Mouse (Mus musculus) CD4-positive, CD25-positive, alpha-beta regulatory T cell, adult 4 months (primary cell): ENCODE results near the gene Etv6. TPM values are rescaled to one million over a fixed set of nuclear protein-coding genes. Genes with fewer than 3 reads are reported as not detected.

ENCODE experiments used
- ATAC-seq: one replicate; pipeline ENCODE4 v1.8.0; 2017
- polyA plus RNA-seq, 2 experiments: library from polyadenylated mRNA; unstranded; fragments of 100-300 nt; shearing (Covaris generic); gene quantifications; one replicate each; pipeline ENCODE4 v1.2.1; 2017

Etv6 gene
- polyA plus RNA-seq, 2 experiments from 2014 or later, result 9.6 to 11.6 TPM

DNA sequence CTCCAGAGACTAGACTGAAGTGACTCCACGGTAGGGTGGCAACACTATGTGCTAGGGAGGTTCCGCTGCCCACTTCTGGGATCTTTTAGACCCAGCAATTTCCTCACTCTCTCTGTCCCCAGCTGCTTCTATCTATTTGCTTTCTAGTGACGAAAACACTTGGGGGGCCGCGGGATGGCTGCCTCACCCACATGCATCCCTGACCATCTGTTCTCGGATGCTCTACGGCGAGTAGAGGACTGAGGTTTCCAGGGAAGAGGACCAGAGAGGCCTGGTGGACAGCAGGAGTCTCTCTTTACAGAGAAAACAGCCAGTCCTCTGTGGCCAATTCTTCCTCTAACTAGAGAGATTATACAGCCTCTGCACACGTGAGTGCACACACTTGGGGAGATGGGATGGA lies 43.6 kb downstream of the Etv6 start:
- no peak for ATAC-seq

DNA sequence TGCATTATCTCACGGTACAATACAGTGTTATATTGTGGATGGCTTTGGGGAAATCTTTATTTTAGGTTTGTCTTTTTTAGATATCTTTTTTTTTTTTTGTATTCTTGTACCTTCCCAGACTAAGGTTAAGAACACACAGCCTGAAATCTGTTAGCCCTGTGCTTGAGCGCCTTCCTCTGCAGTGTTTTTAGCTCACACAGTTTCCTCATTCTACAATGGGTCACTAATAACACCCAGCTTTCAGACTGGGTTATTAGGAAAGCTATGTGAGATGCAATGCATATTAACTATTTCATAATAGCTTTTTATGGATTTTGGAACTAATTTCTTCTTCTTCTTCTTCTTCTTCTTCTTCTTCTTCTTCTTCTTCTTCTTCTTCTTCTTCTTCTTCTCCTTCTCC lies 44.1 kb downstream of the Etv6 start:
- no peak for ATAC-seq

DNA sequence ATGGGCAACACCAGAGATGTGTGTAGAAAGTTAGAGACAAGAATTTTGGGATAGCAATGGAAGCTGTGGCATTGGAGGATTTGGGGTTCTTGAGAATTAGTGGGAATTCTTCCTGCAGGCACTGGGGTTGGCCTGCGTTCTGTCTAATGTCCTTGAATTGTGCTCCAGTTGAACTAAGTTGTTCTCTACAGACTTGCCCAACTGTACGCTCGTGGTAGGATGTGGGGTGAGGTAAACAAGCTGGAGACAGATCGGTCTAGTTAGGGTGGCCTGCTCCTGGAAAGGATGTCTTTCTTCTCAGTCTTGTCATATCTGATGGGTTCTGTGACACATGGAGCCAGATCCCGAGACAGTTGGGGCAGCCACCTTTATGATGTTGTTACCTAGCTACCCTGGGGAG lies 45.4 kb downstream of the Etv6 start:
- ATAC-seq, result peak; percentile 29

DNA sequence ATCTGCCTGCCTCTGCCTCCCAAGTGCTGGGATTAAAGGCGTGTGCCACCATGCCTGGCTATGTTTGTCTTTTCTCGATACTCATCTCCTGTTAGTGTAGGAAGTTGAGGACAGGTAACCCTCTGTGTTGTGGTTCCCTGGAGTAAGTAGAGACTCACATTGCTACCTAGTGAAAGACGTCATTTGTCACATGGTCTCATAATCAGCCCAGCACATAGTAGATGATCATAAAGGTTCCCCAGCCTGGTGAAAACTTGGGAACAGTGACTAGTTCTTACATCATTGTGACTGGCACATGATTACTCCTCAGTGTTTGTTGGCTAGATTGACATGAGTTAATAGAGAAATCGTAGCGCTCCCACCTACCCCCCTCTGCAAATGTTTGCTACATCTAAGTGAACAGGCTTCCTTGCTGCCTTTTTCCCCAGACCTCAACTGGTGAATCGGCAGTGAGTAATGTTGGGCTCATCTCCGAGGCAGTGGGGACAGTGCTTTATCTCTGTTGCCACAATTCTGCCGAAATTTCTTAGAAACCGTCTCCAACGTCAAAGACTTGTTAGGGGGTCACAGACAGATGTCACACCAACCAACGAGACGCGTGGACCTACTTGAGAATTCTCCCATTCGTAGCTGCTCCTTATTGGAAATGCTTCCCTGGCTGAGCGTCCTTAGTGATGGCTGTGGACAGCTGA lies 46.9 kb downstream of the Etv6 start:
- ATAC-seq, result no peak

DNA sequence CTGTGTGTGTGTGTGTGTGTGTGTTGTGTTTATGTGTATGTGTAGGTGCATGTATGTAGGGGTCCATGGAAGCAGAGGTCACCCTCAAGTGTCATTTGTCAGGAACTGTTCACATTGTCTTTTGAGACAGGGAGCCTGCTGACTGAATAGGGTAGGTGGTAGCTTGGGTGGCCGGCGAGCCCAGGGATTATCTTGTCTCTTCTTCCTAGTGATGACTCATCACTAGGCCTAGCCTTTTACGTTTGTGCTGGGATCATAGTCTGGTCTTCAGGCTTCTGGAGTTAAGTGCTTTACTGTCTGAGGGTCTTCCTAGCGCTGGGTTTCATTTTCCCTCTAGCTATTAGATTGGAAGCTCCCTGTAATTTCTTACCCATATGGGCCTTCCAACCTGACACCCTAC lies 47.9 kb downstream of the Etv6 start:
- ATAC-seq, result no peak

DNA sequence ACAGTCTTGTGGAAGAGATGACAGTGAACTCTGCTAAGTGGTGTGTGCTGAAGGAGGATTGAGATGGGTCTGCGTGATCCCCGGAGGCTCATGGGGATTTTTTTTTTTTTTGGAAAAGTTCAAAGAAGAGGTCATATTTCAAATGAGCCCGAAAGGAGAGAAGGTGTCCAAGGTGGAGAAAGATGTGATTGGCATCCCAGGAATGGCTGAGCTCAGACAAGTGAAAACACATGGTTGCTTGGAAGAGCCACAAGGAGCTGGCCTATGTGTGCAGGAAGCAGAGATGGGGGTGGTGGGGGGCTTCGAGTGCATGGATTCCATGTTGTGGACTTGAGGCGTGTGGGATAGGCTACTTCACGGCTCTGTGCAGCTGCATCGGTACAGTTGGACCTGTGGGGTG lies 50.9 kb downstream of the Etv6 start:
- no peak for ATAC-seq

DNA sequence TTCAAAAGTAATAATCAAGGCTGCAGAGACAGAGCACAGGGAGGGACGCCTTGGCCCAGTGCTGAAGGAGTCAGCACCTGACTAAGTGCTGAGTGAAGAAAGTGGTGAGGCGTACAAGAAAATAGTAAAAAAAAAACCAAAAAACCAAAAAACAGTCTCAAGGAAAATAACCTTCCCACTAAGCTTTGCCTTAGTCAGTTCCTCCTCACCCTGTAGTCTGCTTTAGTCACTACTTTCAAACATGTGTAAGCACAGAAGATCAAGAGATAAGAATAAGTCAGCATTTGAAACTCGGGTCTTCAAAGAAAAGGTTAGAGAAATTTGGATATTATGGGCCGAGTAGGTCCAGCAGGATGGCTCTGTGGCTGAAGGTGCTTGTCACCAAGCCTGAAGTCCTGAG lies 52.2 kb downstream of the Etv6 start:
- peak; percentile 11 for ATAC-seq

DNA sequence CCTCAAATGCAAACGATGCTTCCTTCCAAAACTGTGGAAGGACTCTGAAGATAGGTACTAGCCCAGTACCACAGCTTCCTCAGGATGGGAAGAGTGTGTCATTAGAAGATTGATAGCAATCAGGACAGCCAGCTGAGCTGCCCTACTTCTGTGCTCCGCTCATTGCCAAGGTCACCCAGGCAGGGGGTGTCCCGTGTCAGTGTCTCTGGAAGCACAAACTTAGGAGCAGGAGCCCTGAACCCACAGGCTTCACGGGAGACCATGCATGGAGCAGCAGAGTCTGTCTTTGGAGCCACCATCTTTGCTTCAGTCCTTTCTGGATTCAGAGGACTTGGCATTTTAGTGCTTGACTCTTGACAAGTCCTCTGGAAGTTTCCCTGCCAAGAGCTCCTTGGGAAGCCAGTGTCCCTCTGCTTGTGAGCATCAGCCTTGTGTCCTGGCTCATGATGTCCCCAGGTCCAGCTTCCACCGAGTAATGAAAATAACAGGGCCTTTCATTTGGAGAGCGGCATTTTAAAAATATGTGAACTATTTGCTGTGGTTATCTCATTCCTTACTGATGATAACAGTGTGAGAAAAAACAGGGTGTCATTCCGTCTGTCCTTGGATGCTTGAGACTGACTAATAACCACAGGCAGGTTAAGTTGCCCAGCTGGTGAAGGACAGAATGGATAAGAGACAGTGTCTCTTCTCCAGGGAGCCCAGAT lies 54.3 kb downstream of the Etv6 start:
- ATAC-seq, result no peak

DNA sequence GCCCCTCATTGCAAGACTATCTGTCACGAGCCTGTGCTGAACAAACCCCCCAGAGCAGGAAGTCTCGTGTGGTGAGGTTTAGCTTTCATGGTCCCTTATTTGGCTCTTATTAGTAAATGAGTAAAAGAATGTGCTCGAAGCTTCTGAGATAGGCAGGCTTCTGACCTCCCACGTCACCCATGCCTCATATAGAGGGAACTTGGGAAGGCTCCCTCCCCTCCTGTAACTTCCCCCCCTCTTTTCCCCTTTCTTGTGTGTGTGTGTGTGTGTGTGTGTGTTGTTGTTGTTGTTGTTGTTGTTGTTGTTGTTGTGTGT lies 54.8 kb downstream of the Etv6 start:
- ATAC-seq, result no peak

DNA sequence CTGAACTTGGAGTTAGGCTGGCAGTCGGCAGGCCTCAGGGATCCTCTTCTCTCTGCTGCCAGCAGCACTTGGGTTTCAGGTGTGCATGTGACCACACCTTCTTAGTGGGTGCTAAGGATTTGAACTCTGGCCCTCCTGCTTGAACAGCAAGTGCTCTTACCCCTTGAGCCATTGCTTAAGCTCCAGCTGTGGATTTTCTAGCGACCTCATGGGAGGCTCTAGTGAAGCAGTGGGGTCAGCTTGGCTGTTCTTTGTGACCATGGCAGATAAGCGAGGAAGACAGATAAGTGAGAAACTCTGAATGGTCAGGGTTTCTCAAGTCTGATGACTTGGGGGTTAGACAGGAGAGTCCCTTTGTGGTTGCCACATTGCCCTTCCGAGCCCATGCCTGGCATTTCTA lies 55.4 kb downstream of the Etv6 start:
- no peak for ATAC-seq

DNA sequence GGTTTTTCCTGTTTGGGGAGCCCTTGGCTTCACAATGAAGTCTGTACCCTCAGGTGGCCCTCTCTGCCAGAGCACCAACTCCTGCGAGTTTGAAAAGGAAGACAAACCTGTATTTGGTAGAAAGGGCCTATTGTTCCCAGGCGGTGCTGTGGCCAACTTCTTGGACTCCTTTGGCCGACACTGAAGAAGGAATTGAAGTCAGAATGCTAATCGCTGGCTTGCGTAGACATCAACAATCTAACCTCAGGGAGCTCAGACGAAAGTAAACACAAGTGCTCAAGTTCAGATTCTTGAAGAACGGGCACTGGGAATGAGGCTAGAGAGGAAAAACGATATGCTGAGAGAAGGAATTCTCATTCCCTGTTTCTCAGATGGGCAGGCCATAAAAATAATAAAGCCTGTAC lies 55.9 kb downstream of the Etv6 start:
- ATAC-seq, result no peak

DNA sequence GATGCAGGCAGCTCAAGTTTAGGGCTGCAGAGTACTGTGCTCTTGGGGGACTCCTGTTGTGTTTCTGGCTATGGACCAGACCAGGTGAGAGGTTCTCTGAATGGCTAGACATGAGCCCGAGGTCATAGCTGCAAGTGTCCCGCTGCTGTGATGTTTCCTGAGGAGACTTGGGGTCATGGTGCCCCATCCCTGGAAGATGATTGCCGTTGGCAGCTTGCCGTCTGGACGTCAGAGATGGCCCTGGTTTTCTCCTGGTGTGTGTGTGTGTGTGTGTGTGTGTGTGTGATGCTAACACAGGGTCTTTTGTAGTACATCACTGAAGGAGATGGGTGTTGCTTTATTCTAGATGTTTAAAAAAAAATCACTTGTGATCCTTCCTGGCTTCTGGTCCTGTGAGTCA lies 58.6 kb downstream of the Etv6 start:
- ATAC-seq, result no peak

DNA sequence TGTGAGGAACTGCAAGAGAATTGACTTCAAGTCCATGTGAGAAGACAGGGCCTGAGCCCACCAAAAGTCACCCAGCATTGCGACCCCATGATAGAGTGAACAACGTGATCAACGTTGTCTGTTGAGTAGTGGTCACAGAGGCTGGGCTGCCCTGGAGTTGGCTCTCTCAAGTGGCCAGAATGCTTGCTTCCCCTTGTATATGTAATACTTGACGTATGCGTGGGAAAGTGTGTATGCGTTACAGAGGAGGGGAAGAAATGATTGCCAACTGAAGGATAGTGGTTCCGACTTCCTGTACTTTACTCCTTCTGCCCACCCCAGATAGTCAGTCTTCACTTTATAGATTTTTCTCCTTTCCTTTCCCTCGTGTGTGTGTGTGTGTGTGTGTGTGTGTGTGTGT lies 59.1 kb downstream of the Etv6 start:
- no peak for ATAC-seq

DNA sequence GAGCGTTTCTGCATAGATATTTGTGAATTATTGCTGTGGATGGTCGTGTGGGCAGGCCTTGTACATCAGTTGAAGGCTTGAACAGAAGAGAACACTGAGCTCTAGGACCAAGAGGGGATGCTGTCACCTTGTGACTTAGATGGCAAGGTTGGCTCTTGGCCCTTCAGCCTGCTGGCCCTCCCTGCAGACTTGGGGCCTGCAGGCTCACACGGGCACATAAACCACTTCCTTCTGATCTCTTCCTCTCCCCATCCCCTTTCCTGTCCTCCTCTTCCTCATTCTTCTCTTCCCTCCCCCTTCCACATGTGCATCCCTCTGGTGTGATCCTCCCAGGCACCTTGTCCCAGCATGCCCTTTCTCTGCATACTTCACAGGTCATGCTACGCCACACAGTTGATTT lies 60.1 kb downstream of the Etv6 start:
- ATAC-seq, result no peak

DNA sequence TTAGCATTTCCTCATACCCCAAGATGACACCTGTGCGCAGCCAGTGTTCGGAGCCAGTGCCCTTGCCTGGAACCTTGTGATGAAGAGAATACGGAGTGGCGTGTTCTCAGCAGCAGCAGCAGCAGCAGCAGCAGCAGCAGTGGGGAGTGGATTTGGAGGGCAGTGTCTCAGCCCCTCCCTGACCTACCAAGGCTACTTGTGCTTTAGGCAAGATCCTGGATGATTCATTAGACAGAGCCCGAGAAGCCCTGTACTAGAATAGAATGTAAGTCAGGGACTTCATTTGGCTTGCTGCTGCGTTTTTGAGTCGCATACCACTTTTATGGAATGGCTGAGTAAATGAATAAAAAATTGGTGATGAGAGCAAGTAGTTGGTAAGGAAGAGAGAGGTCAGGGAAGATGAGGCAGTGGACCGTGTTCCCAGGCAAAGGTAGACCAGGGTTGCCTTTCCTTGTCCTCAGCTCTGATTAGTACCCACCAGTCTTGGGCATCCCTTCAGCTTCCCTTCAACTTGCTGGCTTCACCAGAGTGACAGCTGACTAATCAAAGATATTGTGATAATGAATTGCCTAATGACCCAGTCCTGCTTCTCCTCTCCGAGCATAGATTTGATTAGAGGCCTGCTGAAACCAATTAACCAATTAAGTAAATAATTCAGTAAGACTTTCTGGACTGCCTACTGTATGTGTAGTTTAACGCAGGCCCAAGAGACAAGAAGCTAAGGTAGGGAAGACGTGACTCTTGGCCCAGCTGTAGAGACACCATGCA lies 64.7 kb downstream of the Etv6 start:
- ATAC-seq, result no peak

DNA sequence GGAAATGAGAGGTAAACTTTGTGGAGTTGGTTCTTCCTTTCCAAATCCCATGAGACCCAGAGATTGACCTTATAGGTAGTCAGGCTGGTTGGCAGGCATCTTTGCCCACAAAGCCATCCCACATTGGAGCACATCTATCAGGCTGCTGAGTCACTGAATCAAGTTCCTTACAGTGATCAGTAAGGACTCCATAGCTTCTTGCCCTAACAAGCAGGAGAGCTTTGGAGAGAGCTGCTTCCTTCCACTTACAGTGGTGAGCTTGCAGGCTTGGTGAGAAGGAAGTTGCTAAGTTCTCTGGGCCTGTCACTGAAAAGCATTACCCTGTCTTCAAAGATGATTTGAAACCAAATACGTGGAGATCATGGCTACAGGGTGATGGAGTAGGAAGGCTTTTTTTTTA lies 66.9 kb downstream of the Etv6 start:
- ATAC-seq, result no peak

DNA sequence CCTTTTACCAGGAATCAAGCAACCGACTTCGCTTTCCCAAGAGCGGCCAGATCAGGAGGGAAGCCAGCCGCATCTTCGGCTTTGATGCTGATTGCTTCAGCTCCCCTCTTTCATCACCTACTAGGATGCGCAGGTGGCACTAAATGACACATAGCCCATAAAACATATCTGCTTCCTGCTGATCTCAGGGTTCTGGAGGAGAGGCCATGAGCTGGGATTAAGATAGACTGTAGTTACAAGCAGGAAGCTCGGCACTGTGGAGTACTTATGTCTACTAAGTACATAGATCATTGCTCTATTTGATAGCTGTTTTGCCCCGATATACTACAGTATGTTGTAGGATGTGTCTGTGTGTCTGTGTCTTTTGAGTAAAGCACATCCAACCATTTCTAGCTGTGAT lies 68.0 kb downstream of the Etv6 start:
- no peak for ATAC-seq

DNA sequence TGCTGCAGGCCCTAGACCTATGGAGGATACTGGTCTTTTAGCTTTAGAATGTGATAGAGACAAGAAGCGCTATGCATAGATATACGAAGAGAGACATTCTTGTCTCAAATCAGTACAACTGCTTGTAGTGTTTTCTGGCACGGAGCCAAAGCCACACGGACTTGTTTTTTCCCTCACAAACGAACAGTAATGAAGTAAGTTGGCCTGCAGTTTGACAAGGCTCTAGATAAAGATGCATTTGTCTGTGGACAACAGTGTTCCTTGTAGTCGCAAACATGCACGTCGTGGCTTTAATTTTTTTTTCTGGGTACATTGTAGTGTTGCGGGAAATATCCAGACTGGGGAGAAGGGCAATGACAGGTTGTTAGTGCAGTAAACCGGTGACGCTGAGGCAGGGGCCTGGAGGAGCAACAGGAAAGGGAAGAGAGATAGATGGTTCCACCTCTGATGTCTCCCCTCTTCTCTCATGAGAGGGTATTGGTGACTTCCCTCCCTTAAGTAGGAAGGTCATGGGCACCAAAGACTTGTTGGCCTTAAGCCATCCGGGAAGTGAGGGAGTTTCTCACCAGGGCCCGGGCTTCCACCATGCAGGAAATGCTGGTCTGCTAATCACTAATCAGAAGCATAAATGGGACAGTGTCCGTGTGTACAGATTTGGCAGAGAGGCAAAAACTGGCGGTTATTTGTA lies 70.2 kb downstream of the Etv6 start:
- peak; percentile 72 for ATAC-seq

DNA sequence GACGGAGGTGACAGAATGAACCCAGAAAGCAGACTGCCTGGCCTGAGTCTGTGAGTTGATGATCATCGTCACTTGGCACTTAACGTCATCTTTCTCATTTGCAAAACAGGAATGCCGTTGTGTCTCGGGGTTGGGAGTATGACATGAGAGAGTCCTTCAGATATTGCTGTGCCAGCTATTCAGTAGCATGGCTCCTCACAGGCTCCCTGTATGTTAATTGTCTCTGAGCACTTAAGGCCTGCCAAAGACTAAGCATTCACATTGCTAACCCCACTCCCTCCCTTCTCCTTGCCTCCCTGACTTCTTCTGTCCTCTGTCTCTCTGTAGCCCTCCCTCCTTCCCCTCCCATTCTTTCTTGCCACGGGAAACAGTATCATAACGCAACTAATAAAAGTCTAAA lies 72.2 kb downstream of the Etv6 start:
- ATAC-seq, result no peak

DNA sequence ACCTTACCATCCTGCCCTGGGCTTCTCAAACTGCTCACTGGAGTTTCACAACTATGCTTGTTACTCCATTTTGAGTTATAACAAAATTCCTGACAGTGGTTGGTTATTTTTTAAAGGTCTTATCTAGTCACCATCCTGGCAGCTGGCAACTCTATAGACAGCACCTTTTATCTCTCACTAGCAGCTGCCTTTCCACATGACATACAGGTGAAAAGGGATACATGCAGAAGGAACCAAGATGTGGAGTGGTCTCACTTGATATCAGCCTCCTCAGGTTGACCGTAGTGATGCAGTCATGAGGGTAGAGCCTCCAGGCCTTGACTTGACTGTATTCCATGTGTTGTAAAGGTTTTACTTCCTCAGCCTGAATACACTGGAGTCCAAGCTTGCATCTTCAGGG lies 74.2 kb downstream of the Etv6 start:
- no peak for ATAC-seq

DNA sequence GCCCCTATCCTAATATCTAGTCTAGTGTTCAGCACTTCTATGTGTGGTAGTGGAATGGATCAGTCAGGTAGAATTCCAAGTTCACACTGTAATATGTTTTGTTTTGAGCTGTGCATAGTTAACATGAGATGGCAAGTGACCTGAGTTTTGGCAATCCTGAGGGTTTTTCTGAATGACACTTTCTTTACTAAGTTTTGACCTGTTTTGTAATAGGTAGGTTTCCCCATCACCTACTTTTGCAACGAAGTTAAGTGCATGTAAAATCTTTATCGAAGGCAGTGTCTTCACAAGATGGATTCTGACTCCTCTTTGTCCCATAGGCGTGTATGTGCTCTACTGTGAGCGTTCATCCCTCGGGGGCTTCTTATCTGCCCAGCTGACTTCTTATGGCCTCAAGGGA lies 74.7 kb downstream of the Etv6 start:
- ATAC-seq, result no peak

DNA sequence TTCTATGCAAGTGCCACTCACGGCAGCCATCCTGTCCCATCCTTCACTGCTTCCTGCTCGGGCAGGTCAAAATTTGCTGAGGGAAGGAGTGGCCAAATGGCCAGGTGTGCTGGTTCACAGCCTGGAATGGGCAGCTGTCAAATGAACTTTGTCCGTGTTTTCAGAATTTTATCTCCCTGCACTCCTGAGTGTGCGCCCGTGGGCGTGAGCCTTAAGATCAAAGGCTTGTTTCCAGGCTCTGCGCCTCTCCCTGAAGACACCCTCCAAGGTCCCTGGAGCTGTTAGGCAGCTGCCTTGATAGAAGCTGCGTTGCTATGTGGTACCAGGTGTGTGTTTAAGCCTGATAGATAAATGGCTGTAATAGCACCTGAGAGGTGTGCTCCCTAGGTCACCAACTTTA lies 76.1 kb downstream of the Etv6 start:
- ATAC-seq, result no peak

DNA sequence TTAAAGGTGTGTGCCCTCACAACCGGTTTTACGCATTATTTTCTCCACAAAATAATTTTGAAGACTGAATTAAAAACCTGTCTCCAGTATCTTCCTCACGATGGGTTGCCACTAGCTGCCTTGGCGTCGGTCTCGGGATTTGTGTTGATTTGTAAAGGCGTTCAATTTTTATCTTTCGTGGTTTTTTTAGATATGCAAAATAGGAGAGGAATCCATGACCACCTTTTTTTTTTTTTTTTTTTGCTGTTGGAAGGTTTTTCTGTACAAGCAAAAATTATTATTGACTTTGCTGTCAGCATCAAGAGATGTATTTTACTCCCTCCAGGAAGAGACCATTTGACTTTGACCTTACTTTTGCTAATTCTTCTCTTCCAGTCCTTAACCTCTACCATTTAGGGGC lies 77.3 kb downstream of the Etv6 start:
- no peak for ATAC-seq

DNA sequence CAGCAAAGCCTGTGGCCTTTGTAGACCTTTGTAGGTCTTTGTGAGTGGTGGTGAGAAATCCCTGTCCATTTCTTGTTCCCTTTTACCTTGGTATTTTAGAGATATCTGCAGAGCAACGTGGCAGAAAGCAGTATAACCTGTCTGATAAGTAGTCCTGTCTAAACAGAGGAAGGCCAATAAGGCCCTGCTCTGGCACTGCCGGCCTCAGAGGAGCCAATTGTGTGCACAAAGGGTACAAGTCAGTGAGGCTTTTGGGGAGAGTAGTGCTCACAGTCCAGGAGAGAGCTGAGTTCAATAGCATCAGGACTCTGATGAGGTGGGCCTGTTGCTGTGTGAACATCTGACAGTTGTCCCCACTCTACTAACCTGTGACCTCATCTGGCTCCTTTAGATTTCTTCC lies 77.7 kb downstream of the Etv6 start:
- ATAC-seq, result no peak
